Mouse (Mus musculus) lung, adult 2 months (tissue): ENCODE measurements around the gene Rasgrp2.

Experiments
- CTCF ChIP-seq: fragments of 200-500 bp; IDR thresholded peaks from 2 replicates; pipeline ENCODE4 v1.5.1; 2011; ENCODE audit warnings: mild to moderate bottlenecking, low read length, control low read depth; ENCODE audit not compliant: insufficient read depth
- POLR2A ChIP-seq: fragments of 200-500 bp; IDR thresholded peaks from 2 replicates; pipeline ENCODE4 v1.6.1; 2011; ENCODE audit warnings: low read depth, mild to moderate bottlenecking, control low read depth, low read length, borderline replicate concordance; ENCODE audit errors: extremely low read depth

- TF ChIP-seq POLR2A, result no peak; the same call in 1 of the 2 replicates
- TF ChIP-seq CTCF, result no peak
Observed at GRCm38 (mm10) chr19:6400096-6401086, 1.3 kb downstream of the Rasgrp2 start.
